Mouse (Mus musculus): Measurements from ENCODE around the gene Olfr140. TPM values are rescaled to one million over a fixed set of nuclear protein-coding genes. Genes with fewer than 3 reads are reported as not detected.

Olfr140 gene
- not detected in 2 replicates for polyA plus RNA-seq (2015; fragmentation: Nextera tagmentation; extraction: Ambion mirVana)

- no peak within 1 kb of the TSS for H3K4me2 ChIP-seq
- no peak within 1 kb of the TSS for H3K9ac ChIP-seq
- no peak within 1 kb of the TSS for H3K27ac ChIP-seq
- ATAC-seq = no peak
- no peaks in the 10 kb centered on the region for H3K36me3 ChIP-seq (ENCODE audit: poor library complexity, severe bottlenecking)
- no peak within 1 kb of the TSS for H3K4me3 ChIP-seq
- no peaks in the 10 kb centered on the region for H3K27me3 ChIP-seq
- no peaks in the 10 kb centered on the region for H3K4me1 ChIP-seq
- no peaks in the 10 kb centered on the region for H3K9me3 ChIP-seq (replicated peaks)
Measured at GRCm38 (mm10) chr2:90063494-90063893, at the start of gene Olfr140. Olfr140 (minus strand) TSS chr2:90063594.

DNA sequence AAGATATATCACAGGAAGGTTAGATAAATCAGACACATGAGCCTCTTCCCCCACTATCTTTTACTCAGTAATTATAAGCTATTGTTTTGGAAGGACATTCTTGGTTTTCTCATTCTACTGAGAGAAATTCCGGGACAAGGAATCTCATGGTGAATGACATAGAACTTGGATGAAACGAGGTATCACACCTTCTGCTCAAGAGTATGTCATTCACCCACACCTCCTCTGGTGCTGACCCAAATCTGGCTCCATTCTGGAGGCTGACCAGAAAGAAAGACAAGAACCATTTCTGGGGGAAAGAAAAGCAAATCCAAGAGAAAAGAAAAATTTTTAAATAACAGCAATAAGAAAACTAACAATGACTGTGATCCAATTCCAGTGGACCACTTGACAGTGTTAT lies 6.7 kb upstream of the Olfr140 start:
- Histone ChIP-seq H3K9me3 (replicated peaks) (no peaks in the 10 kb centered on the region), H3K9ac (no peak overlapping the region), H3K27me3 (no peaks in the 10 kb centered on the region), H3K4me3 (no peak overlapping the region), H3K27ac (no peak overlapping the region), H3K36me3 (ENCODE audit: poor library complexity, severe bottlenecking) (no peaks in the 10 kb centered on the region), H3K4me1 (no peaks in the 10 kb centered on the region), H3K4me2 (no peak overlapping the region)
- 72% methylated on average over 2 of the region's 2 CpGs for WGBS
- ATAC-seq = no peak

DNA sequence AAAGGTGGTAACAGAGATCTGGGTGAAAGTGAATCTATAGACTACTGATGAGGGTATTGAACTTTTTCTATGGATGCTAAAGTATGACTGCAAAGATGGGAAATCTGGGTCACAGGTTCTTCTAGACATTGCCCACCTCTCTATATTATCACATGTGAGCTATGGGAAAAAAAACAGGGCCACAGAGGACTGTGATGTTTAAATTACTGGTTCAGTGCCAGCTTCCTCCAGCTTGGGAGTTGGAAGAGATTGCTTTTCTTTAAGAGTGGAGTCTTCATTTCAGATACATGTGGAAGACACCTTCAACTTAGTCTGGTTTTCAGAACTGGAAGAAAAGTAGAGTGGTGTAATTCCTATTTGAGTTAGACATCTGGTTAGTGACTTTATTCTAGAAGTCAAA lies 28.4 kb downstream of the Olfr140 start, which contains the start of gene Olfr1265:
Olfr1265 (plus strand) TSS at position 301 of the 400 bp plus-strand sequence.
- no peak for ATAC-seq
- no peak within 1 kb of the TSS for H3K4me2 ChIP-seq

GRCm38 (mm10) chr2:90025477-90025876 lies 37.9 kb downstream of the Olfr140 start, which contains the start of gene Olfr1264:
Olfr1264 (minus strand) TSS chr2:90025577.
- no peak for ATAC-seq
- no peaks in the 10 kb centered on the region for H3K4me1 ChIP-seq
- no peaks in the 10 kb centered on the region for H3K9me3 ChIP-seq (replicated peaks)
- no peak within 1 kb of the TSS for H3K27ac ChIP-seq
- no peak within 1 kb of the TSS for H3K9ac ChIP-seq
- H3K36me3 ChIP-seq (ENCODE audit: poor library complexity, severe bottlenecking) = no peaks in the 10 kb centered on the region
- H3K4me3 ChIP-seq = no peak within 1 kb of the TSS
- WGBS = 68% methylated on average over 2 of the region's 2 CpGs
- no peak within 1 kb of the TSS for H3K4me2 ChIP-seq
- no peaks in the 10 kb centered on the region for H3K27me3 ChIP-seq

More for the DNA sequence above, 28.4 kb downstream of the Olfr140 start, which contains the start of gene Olfr1265:
- no peaks in the 10 kb centered on the region for H3K4me1 ChIP-seq
- H3K27ac ChIP-seq = no peak within 1 kb of the TSS
- H3K9me3 ChIP-seq (replicated peaks) = no peaks in the 10 kb centered on the region
- H3K9ac ChIP-seq = no peak within 1 kb of the TSS
- H3K4me3 ChIP-seq = no peak within 1 kb of the TSS
- H3K36me3 ChIP-seq (ENCODE audit: poor library complexity, severe bottlenecking) = no peaks in the 10 kb centered on the region
- no peaks in the 10 kb centered on the region for H3K27me3 ChIP-seq

GRCm38 (mm10) chr2:90011831-90012230 lies 51.6 kb downstream of the Olfr140 start, which contains the start of gene Olfr1263:
Olfr1263 (plus strand) TSS chr2:90012131.
- no peaks in the 10 kb centered on the region for H3K36me3 ChIP-seq (ENCODE audit: poor library complexity, severe bottlenecking)
- no peaks in the 10 kb centered on the region for H3K27me3 ChIP-seq
- H3K4me2 ChIP-seq = no peak within 1 kb of the TSS
- no peaks in the 10 kb centered on the region for H3K4me1 ChIP-seq
- ATAC-seq = no peak
- H3K9me3 ChIP-seq (replicated peaks) = no peaks in the 10 kb centered on the region
- 75% methylated on average over 2 of the region's 2 CpGs for WGBS
- H3K9ac ChIP-seq = no peak within 1 kb of the TSS
- H3K4me3 ChIP-seq = no peak within 1 kb of the TSS
- H3K27ac ChIP-seq = no peak within 1 kb of the TSS

- no peak within 1 kb of the TSS for H3K4me3 ChIP-seq
- H3K9me3 ChIP-seq (replicated peaks) = no peaks in the 10 kb centered on the region
- H3K27me3 ChIP-seq = no peaks in the 10 kb centered on the region
- no peak within 1 kb of the TSS for H3K27ac ChIP-seq
- no peak for ATAC-seq
- H3K36me3 ChIP-seq (ENCODE audit: poor library complexity, severe bottlenecking) = no peaks in the 10 kb centered on the region
- no peaks in the 10 kb centered on the region for H3K4me1 ChIP-seq
- no peak within 1 kb of the TSS for H3K9ac ChIP-seq
- no peak within 1 kb of the TSS for H3K4me2 ChIP-seq
Measured at GRCm38 (mm10) chr2:89999845-90000244, 63.5 kb downstream of the Olfr140 start, which contains the start of gene Olfr1262. Olfr1262 (plus strand) TSS chr2:90000145.

Other genes with a start within 250 kb of the Olfr140 start
- not detected in 2 replicates for gene Olfr1256, start 222.0 kb downstream of the Olfr140 start, polyA plus RNA-seq (2015; fragmentation: Nextera tagmentation; extraction: Ambion mirVana)
- not detected in 2 replicates for gene Olfr48, start 215.4 kb downstream of the Olfr140 start, polyA plus RNA-seq (2015; fragmentation: Nextera tagmentation; extraction: Ambion mirVana)
- gene Olfr1257, start 185.2 kb downstream of the Olfr140 start, polyA plus RNA-seq (2015; fragmentation: Nextera tagmentation; extraction: Ambion mirVana) = not detected in 2 replicates
- not detected in 2 replicates for gene Olfr1258, start 136.3 kb downstream of the Olfr140 start, polyA plus RNA-seq (2015; fragmentation: Nextera tagmentation; extraction: Ambion mirVana)
- not detected in 2 replicates for gene Olfr1259, start 114.9 kb downstream of the Olfr140 start, polyA plus RNA-seq (2015; fragmentation: Nextera tagmentation; extraction: Ambion mirVana)
- gene Olfr1260, start 89.3 kb downstream of the Olfr140 start, polyA plus RNA-seq (2015; fragmentation: Nextera tagmentation; extraction: Ambion mirVana) = not detected in 2 replicates
- gene Olfr1261, start 72.4 kb downstream of the Olfr140 start, polyA plus RNA-seq (2015; fragmentation: Nextera tagmentation; extraction: Ambion mirVana) = not detected in 2 replicates
- not detected in 2 replicates for gene Olfr1262, start 63.4 kb downstream of the Olfr140 start, polyA plus RNA-seq (2015; fragmentation: Nextera tagmentation; extraction: Ambion mirVana)
- not detected in 2 replicates for gene Olfr1263, start 51.5 kb downstream of the Olfr140 start, polyA plus RNA-seq (2015; fragmentation: Nextera tagmentation; extraction: Ambion mirVana)
- gene Olfr1264, start 38.0 kb downstream of the Olfr140 start, polyA plus RNA-seq (2015; fragmentation: Nextera tagmentation; extraction: Ambion mirVana) = not detected in 2 replicates
- gene Olfr1265, start 28.3 kb downstream of the Olfr140 start, polyA plus RNA-seq (2015; fragmentation: Nextera tagmentation; extraction: Ambion mirVana) = not detected in 2 replicates
- not detected in 2 replicates for gene Olfr1269, start 57.8 kb upstream of the Olfr140 start, polyA plus RNA-seq (2015; fragmentation: Nextera tagmentation; extraction: Ambion mirVana)
- gene Olfr32, start 78.7 kb upstream of the Olfr140 start, polyA plus RNA-seq (2015; fragmentation: Nextera tagmentation; extraction: Ambion mirVana) = not detected in 2 replicates
- gene Olfr1270, start 89.5 kb upstream of the Olfr140 start, polyA plus RNA-seq (2015; fragmentation: Nextera tagmentation; extraction: Ambion mirVana) = not detected in 2 replicates
- gene Olfr1506, start 160.9 kb upstream of the Olfr140 start, polyA plus RNA-seq (2015; fragmentation: Nextera tagmentation; extraction: Ambion mirVana) = not detected in 2 replicates
- gene Olfr142, start 194.0 kb upstream of the Olfr140 start, polyA plus RNA-seq (2015; fragmentation: Nextera tagmentation; extraction: Ambion mirVana) = not detected in 2 replicates
- not detected in 2 replicates for gene Olfr1271, start 207.4 kb upstream of the Olfr140 start, polyA plus RNA-seq (2015; fragmentation: Nextera tagmentation; extraction: Ambion mirVana)
- gene Olfr1272, start 229.2 kb upstream of the Olfr140 start, polyA plus RNA-seq (2015; fragmentation: Nextera tagmentation; extraction: Ambion mirVana) = not detected in 2 replicates